Mouse (Mus musculus): ENCODE data around the gene Upp2. TPM values are rescaled to one million over a fixed set of nuclear protein-coding genes. Genes with fewer than 3 reads are reported as not detected.
A peak's percentile ranks its signal among the peaks of the same experiment; 100 is the strongest.

Upp2 gene
- polyA plus RNA-seq, 1 experiment from 2014 or later = 9.6 TPM

DNA sequence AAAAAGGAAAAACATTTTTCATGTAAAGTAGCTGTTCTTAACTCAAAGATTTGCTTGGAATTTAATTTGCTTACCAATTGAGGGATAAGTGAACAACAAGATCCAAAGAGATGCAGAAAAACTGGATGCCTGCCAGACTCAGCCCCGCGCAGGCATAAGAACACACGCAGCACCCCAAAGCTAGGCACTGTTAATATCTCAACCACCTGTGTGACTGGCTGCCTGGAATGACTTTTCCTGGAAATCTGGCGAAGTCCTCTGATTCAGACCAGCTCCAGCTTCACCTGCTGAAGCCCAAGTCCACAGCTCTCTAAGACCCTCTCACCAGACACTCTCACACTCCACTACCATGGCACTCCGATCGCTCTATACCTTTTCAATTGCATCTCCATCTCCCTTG, 42.7 kb upstream of the Upp2 start:
- Histone ChIP-seq H3K9ac (ENCODE audit: low read depth, low read length) (no peak overlapping the region), H3K4me2 (ENCODE audit: low read length) (no peak overlapping the region), H3K36me3 (ENCODE audit: insufficient read depth, low read length) (no peaks in the 10 kb centered on the region), H3K9me3 (replicated peaks; ENCODE audit: low read length) (no peaks in the 10 kb centered on the region), H3K4me3 (replicated peaks; ENCODE audit: low read depth, low read length) (no peak overlapping the region), H3K4me1 (replicated peaks; ENCODE audit: insufficient read depth, low read length) (peaks cover 22% of the 10 kb centered on the region), H3K27ac (peak overlapping the region; percentile 11; the same call in 1 of the 2 replicates), H3K27me3 (ENCODE audit: insufficient read depth, low read length) (no peaks in the 10 kb centered on the region)
- WGBS = 71% methylated on average over 6 of the region's 6 CpGs
- DNase-seq (ENCODE audit: low spot score) (no peak), ATAC-seq (replicated peaks; ENCODE audit: low FRiP score, low read depth) (no peak)
- no peak for TF ChIP-seq CTCF (IDR thresholded peaks at IDR 0.05; ENCODE audit: low read depth)

DNA sequence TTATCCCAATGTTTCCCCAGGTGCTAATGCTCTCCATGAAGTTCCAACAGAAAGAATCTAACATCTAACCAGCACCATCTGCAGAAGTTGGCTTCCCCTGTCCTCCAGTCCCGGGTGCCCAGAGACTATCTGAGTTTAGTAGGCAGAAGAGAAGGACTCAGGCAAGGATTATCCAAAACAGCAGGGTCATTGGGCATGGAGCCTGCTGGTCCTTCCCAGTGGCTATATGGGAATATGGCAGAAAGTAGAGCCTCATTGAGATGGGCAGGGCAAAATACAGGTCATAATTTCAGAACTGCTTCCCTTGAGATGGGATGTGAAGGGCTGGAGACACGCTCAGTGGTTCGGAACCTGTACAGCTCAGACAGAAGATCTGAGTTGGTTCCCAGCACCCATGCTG, 39.3 kb upstream of the Upp2 start:
- DNase-seq (ENCODE audit: low spot score) (no peak), ATAC-seq (replicated peaks; ENCODE audit: low FRiP score, low read depth) (no peak)
- H3K27ac ChIP-seq = no peak overlapping the region
- H3K9ac ChIP-seq (ENCODE audit: low read depth, low read length) = no peak overlapping the region
- H3K9me3 ChIP-seq (replicated peaks; ENCODE audit: low read length) = no peaks in the 10 kb centered on the region
- TF ChIP-seq CTCF (IDR thresholded peaks at IDR 0.05; ENCODE audit: low read depth) = no peak
- H3K4me3 ChIP-seq (replicated peaks; ENCODE audit: low read depth, low read length) = no peak overlapping the region
- no peaks in the 10 kb centered on the region for H3K36me3 ChIP-seq (ENCODE audit: insufficient read depth, low read length)
- WGBS = 83% methylated on average over 3 of the region's 3 CpGs
- peaks cover 35% of the 10 kb centered on the region for H3K4me1 ChIP-seq (replicated peaks; ENCODE audit: insufficient read depth, low read length)
- no peaks in the 10 kb centered on the region for H3K27me3 ChIP-seq (ENCODE audit: insufficient read depth, low read length)
- no peak overlapping the region for H3K4me2 ChIP-seq (ENCODE audit: low read length)

DNA sequence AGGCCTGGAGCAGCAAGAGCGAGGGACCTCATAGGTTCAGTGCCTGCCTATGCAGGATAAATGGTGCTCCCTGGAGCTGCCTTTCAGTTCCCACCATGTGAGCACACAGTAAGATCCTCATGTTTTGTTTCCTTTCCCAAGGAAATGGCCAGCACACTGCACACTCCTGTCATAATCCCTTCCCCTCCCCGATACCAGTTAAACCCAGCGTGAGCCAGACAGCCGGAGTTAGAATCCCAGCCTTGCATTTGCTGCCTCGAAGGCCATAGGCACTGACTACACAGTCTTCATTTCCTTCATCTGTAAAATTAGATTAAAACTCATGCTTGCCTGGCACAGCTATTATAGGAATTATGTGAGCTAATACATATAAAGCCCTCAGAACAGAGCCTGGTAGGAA, 37.7 kb upstream of the Upp2 start:
- H3K4me3 ChIP-seq (replicated peaks; ENCODE audit: low read depth, low read length) = no peak overlapping the region
- WGBS = 71% methylated on average over 5 of the region's 5 CpGs
- H3K27me3 ChIP-seq (ENCODE audit: insufficient read depth, low read length) = no peaks in the 10 kb centered on the region
- no peak for ATAC-seq (replicated peaks; ENCODE audit: low FRiP score, low read depth)
- H3K4me2 ChIP-seq (ENCODE audit: low read length) = no peak overlapping the region
- no peak overlapping the region for H3K9ac ChIP-seq (ENCODE audit: low read depth, low read length)
- no peak for DNase-seq (ENCODE audit: low spot score)
- no peaks in the 10 kb centered on the region for H3K9me3 ChIP-seq (replicated peaks; ENCODE audit: low read length)
- no peaks in the 10 kb centered on the region for H3K36me3 ChIP-seq (ENCODE audit: insufficient read depth, low read length)
- no peak overlapping the region for H3K27ac ChIP-seq
- H3K4me1 ChIP-seq (replicated peaks; ENCODE audit: insufficient read depth, low read length) = peaks cover 37% of the 10 kb centered on the region
- TF ChIP-seq CTCF (IDR thresholded peaks at IDR 0.05; ENCODE audit: low read depth) = no peak

DNA sequence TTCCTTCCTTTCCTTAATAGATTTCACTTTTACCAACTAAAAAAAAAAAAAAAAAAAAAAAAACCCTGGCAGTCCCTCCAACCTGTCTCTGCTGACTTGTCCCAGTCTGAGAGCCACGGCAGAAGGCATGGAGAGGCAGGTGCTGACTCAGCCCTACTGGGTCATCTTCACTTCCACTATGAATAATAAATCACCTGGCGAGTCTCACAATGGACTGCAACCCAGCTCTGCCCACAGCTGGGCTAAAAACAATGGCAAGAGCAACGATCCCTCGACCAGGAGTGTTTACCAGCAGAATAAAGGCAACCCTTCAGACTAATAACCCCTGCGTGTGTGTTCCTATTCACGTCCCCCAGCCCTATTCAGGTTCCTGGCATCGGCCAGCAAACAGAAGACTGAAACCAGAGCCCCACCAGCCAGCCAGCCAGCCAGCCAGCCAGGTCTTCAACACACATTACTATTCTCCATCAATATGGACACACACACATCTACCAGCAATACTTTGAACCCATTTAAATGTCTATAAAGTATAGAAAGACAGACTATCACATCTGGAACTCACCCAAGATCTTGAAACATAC, 37.1 kb upstream of the Upp2 start:
- H3K9me3 ChIP-seq (replicated peaks; ENCODE audit: low read length) = no peaks in the 10 kb centered on the region
- ATAC-seq (replicated peaks; ENCODE audit: low FRiP score, low read depth) (no peak), DNase-seq (ENCODE audit: low spot score) (peak; percentile 37)
- H3K9ac ChIP-seq (ENCODE audit: low read depth, low read length) = no peak overlapping the region
- WGBS = 25% methylated on average over 7 of the region's 7 CpGs
- H3K4me2 ChIP-seq (ENCODE audit: low read length) = no peak overlapping the region
- H3K27me3 ChIP-seq (ENCODE audit: insufficient read depth, low read length) = no peaks in the 10 kb centered on the region
- no peak overlapping the region for H3K4me3 ChIP-seq (replicated peaks; ENCODE audit: low read depth, low read length)
- H3K4me1 ChIP-seq (replicated peaks; ENCODE audit: insufficient read depth, low read length) = peaks cover 35% of the 10 kb centered on the region
- H3K27ac ChIP-seq = no peak overlapping the region
- no peak for TF ChIP-seq CTCF (IDR thresholded peaks at IDR 0.05; ENCODE audit: low read depth)
- H3K36me3 ChIP-seq (ENCODE audit: insufficient read depth, low read length) = no peaks in the 10 kb centered on the region

DNA sequence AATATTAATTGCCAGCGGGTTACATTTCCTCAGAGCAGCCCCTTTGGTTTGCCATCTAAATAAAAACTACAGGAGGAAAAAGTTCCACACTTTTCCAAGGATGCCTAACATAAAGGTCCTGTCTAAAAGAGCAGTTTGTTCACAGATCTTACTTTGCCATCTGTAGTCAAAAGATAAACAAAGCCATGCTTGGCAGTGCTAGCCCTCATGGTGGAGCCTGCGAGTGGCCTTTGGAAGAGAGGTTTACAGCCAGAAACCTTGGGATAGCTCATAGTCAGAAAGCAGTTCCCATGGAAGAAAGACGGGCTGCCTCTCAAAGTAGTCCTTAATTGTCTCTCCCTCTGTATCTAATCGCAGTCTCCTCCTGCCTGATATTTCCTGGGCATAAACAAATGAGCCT, 36.6 kb upstream of the Upp2 start:
- Histone ChIP-seq H3K4me2 (ENCODE audit: low read length) (no peak overlapping the region), H3K4me1 (replicated peaks; ENCODE audit: insufficient read depth, low read length) (peaks cover 37% of the 10 kb centered on the region), H3K27me3 (ENCODE audit: insufficient read depth, low read length) (no peaks in the 10 kb centered on the region), H3K4me3 (replicated peaks; ENCODE audit: low read depth, low read length) (no peak overlapping the region), H3K36me3 (ENCODE audit: insufficient read depth, low read length) (no peaks in the 10 kb centered on the region), H3K9ac (ENCODE audit: low read depth, low read length) (no peak overlapping the region), H3K27ac (no peak overlapping the region), H3K9me3 (replicated peaks; ENCODE audit: low read length) (no peaks in the 10 kb centered on the region)
- 0 out of 2 replicates have a peak, but pooled peaks have one; percentile 1 for TF ChIP-seq CTCF (IDR thresholded peaks at IDR 0.05; ENCODE audit: low read depth)
- DNase-seq (ENCODE audit: low spot score) = no peak
- ATAC-seq (replicated peaks; ENCODE audit: low FRiP score, low read depth) = no peak
- 60% methylated on average over 4 of the region's 4 CpGs for whole genome bisulfite sequencing

DNA sequence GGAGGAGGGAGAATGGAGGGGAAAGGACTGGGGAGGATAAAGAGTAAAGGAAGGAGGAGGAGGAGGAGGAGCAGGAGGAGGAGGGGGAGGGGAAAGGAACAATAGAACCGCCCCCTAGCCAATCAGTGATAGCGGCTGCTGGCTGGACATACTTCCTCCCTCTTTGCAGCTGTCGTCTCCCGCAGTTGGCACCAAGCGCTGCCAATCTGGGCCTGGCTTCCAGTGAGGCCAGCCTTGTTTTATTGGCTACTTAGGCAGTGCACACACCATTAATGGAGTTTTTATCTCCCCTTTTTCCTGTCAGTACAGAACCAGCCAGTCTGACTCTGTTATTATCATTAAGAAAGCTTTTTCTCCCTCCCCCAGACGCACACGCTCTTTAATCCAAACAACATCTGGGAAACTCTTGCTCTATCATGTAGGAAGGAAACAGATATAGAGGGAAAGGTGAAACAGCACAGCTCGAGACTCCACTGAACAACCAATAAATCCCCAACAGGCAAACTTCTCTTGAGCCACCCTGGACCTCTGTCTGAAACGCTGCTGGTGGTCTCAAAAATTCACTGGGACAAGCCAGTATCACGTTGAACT, 34.7 kb upstream of the Upp2 start:
- Histone ChIP-seq H3K27ac (peak overlapping the region; percentile 15; the same call in 1 of the 2 replicates), H3K4me1 (replicated peaks; ENCODE audit: insufficient read depth, low read length) (peaks cover 37% of the 10 kb centered on the region), H3K4me3 (replicated peaks; ENCODE audit: low read depth, low read length) (no peak overlapping the region), H3K4me2 (ENCODE audit: low read length) (peak overlapping the region; percentile 39), H3K36me3 (ENCODE audit: insufficient read depth, low read length) (no peaks in the 10 kb centered on the region), H3K27me3 (ENCODE audit: insufficient read depth, low read length) (no peaks in the 10 kb centered on the region), H3K9ac (ENCODE audit: low read depth, low read length) (no peak overlapping the region), H3K9me3 (replicated peaks; ENCODE audit: low read length) (no peaks in the 10 kb centered on the region)
- 5% methylated on average over 10 of the region's 10 CpGs for WGBS
- DNase-seq (ENCODE audit: low spot score) (peak; percentile 94), ATAC-seq (replicated peaks; ENCODE audit: low FRiP score, low read depth) (peak; percentile 86)
- TF ChIP-seq CTCF (IDR thresholded peaks at IDR 0.05; ENCODE audit: low read depth) = no peak

Measured in kidney, postnatal 0 days (tissue).